ENCODE assay signal across 8 mouse cellular contexts in the genomic region with DNA sequence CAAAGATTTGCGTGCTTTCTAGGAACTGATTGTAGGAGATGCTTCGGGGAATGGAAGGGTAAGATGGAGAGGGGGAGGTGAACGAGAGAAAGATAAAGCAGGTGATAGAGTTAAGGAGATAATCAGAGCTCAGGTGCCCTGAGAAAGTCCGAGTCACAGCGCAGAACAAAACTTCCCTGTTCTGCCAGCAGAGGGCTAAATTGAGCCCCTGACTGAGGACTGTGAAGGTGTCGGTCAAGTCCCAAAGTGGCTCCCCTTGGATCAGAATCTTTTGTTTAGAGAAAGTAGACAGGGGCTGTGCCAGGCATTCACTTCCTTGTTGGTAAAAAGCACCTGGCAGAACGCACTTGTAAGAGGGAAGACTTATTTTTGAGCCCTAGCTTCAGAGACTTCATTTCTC. TPM values are rescaled to one million over a fixed set of nuclear protein-coding genes. Genes with fewer than 3 reads are reported as not detected.
DNase-seq lines count a peak whose midpoint lies in the region; ATAC-seq lines count a peak whose summit lies in the region.

No protein-coding gene starts in this region.

- H3K36me3 ChIP-seq in midbrain, embryonic 11.5 days (ENCODE audit: control insufficient read depth, insufficient read depth, low read length), result no peaks in the 10 kb centered on the region
- H3K36me3 ChIP-seq in midbrain, embryonic 13.5 days, result no peaks in the 10 kb centered on the region

- no peak overlapping the region for H3K9ac ChIP-seq in midbrain, embryonic 11.5 days (ENCODE audit: low read length)
- no peak overlapping the region for H3K9ac ChIP-seq in midbrain, embryonic 13.5 days (replicated peaks)

- peak; percentile 13 for DNase-seq in gastrocnemius, postnatal 10 days
- DNase-seq in gastrocnemius, adult 18-20 months (ENCODE audit: low spot score), result no peak
- peak; percentile 91 for DNase-seq in midbrain, embryonic 11.5 days (ENCODE audit: low spot score, missing footprints)
- peak; percentile 45 for DNase-seq in embryo, embryonic 10 days (ENCODE audit: low spot score)
- DNase-seq in retina, embryonic 14.5 days (ENCODE audit: low spot score), result peak; percentile 69
- no peak for DNase-seq in spleen, postnatal 36 days (ENCODE audit: low spot score in 2 of 2)
- no peak for DNase-seq in ovary, postnatal 10 days (ENCODE audit: low spot score)

- 28% methylated on average over 7 of the region's 7 CpGs for WGBS in midbrain, embryonic 11.5 days
- WGBS in midbrain, embryonic 13.5 days, result 24% methylated on average over 7 of the region's 7 CpGs

- H3K27ac ChIP-seq in midbrain, embryonic 11.5 days (ENCODE audit: low read depth, low read length), result no peak overlapping the region
- H3K27ac ChIP-seq in midbrain, embryonic 13.5 days, result no peak overlapping the region

- H3K4me3 ChIP-seq in midbrain, embryonic 11.5 days (ENCODE audit: low read depth, low read length), result no peak overlapping the region
- no peak overlapping the region for H3K4me3 ChIP-seq in midbrain, embryonic 13.5 days (replicated peaks)

- no peak for ATAC-seq in midbrain, embryonic 11.5 days (ENCODE audit: low FRiP score)
- no peak for ATAC-seq in midbrain, embryonic 13.5 days

- H3K4me2 ChIP-seq in midbrain, embryonic 11.5 days, result no peak overlapping the region
- no peak overlapping the region for H3K4me2 ChIP-seq in midbrain, embryonic 13.5 days (replicated peaks)

- 0 out of 2 replicates have a peak, but pooled peaks cover 9% of the 10 kb centered on the region for H3K4me1 ChIP-seq in midbrain, embryonic 11.5 days (ENCODE audit: control insufficient read depth, insufficient read depth, low read length)
- H3K4me1 ChIP-seq in midbrain, embryonic 13.5 days (replicated peaks), result peaks cover 9% of the 10 kb centered on the region

- H3K27me3 ChIP-seq in midbrain, embryonic 11.5 days (ENCODE audit: control insufficient read depth, insufficient read depth, low read length), result peaks cover 5% of the 10 kb centered on the region; the same call in 1 of the 2 replicates
- peaks cover 42% of the 10 kb centered on the region for H3K27me3 ChIP-seq in midbrain, embryonic 13.5 days

- H3K9me3 ChIP-seq in midbrain, embryonic 11.5 days (ENCODE audit: control insufficient read depth, low read length), result no peaks in the 10 kb centered on the region
- no peaks in the 10 kb centered on the region for H3K9me3 ChIP-seq in midbrain, embryonic 13.5 days

RNA-seq across cellular contexts. Expression of a gene that starts 4.3 kb away (rescaled TPM):
- total RNA-seq in gastrocnemius, postnatal 10 days (2021), result not detected
- not detected for total RNA-seq in gastrocnemius, adult 18-20 months (2021)
- 1.1 and 1.3 TPM in 2 replicates for polyA plus RNA-seq in midbrain, embryonic 11.5 days (2014; fragmentation: Nextera tagmentation; extraction: Ambion mirVana)
- 3.6 and 9.2 TPM in 2 replicates for polyA plus RNA-seq in midbrain, embryonic 13.5 days (2015; fragmentation: Nextera tagmentation; extraction: Ambion mirVana)

Comparison
In these comparisons a context has a peak if more than half of its experiments do, and no peak if none do; other contexts are left out.
1. DNase-seq: peak in gastrocnemius, postnatal 10 days (single experiment), midbrain, embryonic 11.5 days (single experiment), embryo, embryonic 10 days (single experiment) and retina, embryonic 14.5 days (single experiment); none in gastrocnemius, adult 18-20 months (single experiment), spleen, postnatal 36 days (0 of 2) and ovary, postnatal 10 days (single experiment).